In the genomic region with DNA sequence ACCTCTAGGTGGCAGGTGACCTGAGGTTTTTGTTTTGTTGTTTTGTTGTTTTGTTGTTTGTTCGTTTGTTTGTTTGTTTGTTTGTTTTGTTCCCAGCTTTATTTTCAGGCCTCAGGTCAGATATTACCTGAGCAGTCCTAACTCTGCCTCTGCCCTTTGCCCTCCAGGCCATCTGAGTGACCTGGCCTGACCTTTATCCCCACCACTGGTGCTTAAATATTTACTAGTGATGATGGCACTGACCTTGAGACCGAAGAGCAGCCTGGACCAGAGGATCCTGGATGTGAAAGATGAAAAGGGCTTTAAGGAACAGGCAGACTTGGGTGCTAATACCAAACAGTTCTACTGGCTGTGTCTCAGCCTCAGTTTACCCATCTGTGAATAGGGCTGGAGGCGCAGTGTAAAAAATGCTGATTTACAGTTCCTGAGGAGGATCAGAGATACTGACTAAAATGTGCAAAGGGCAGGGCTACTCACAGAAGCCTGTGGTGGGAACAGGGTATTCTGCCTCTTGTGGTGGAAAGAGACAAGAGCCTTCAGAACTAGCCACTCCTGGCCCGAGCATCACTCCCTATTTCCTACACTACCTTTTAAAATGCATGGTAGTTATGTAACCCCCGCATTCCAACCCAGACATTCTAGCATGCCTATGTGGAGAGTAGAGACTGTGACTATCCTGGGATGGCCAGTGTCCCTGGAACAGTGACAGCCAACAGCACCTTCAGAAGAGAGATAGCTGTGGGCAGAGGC, we compare ENCODE assay signal across 20 mouse cellular contexts. TPM values are rescaled to one million over a fixed set of nuclear protein-coding genes. Genes with fewer than 3 reads are reported as not detected.
DNase-seq lines count a peak whose midpoint lies in the region; ATAC-seq and TF ChIP-seq lines count a peak whose summit lies in the region.
"Had no signal": no experiment of that assay in that cellular context is flagged by ENCODE, and none has a peak within 500 bp of the region (broad histone marks: within the 10 kb centered on the region; RNA-seq: fewer than 3 reads in every experiment).

No protein-coding gene starts in this region.

- no peak for TF ChIP-seq CTCF in kidney, adult 2 months (conservative IDR thresholded peaks at IDR 0.05; ENCODE audit: insufficient read depth, insufficient read length, low read depth, low read length)
- TF ChIP-seq CTCF in midbrain, postnatal 0 days (IDR thresholded peaks at IDR 0.05), result peak; percentile 30

- TF ChIP-seq POLR2A in kidney, adult 2 months (IDR thresholded peaks at IDR 0.05; ENCODE audit: low read depth, low read length), result no peak

- peak overlapping the region; percentile 33 for H3K27ac ChIP-seq in kidney, adult 2 months (ENCODE audit: insufficient read depth, low read depth, low read length)
- H3K27ac ChIP-seq in kidney, embryonic 14.5 days (ENCODE audit: low read depth, low read length), result no peak overlapping the region
- no peak overlapping the region for H3K27ac ChIP-seq in midbrain, postnatal 0 days (ENCODE audit: low read depth, low read length)
- H3K27ac ChIP-seq in midbrain, embryonic 13.5 days, result no peak overlapping the region
- H3K27ac ChIP-seq: forebrain, embryonic 10.5 days; heart, embryonic 10.5 days; hindbrain, embryonic 12.5 days; liver, embryonic 13.5 days had no signal

- peak; percentile 45 for DNase-seq in cerebellum, adult 8-10 months
- DNase-seq in cerebellum, postnatal 14 days, result no peak
- DNase-seq in kidney, adult 2 months, result peak; percentile 91
- no peak for DNase-seq in midbrain, postnatal 0 days (ENCODE audit: low spot score)
- peak; percentile 62 for DNase-seq in yolk sac, embryonic 10.5 days (ENCODE audit: low spot score)
- no peak for DNase-seq in lung, postnatal 36 days
- DNase-seq: adrenal gland, postnatal 36 days; B cell, adult 2 months; heart, postnatal 10 days; left cerebral cortex, postnatal 4 days; liver, embryonic 13.5 days; lung, postnatal 10 days; thymus, adult 18-20 months had no signal

- no peaks in the 10 kb centered on the region for H3K36me3 ChIP-seq in kidney, adult 2 months (ENCODE audit: control insufficient read depth, insufficient read depth, low read length)
- no peaks in the 10 kb centered on the region for H3K36me3 ChIP-seq in kidney, embryonic 14.5 days (ENCODE audit: control insufficient read depth, insufficient read depth, low read length)
- H3K36me3 ChIP-seq in midbrain, postnatal 0 days (ENCODE audit: insufficient read depth, low read length), result no peaks in the 10 kb centered on the region
- no peaks in the 10 kb centered on the region for H3K36me3 ChIP-seq in midbrain, embryonic 13.5 days
- H3K36me3 ChIP-seq: forebrain, embryonic 10.5 days; heart, embryonic 10.5 days; hindbrain, embryonic 12.5 days; liver, embryonic 13.5 days had no signal

- no peaks in the 10 kb centered on the region; the same call in 1 of the 2 replicates for H3K9me3 ChIP-seq in kidney, embryonic 14.5 days (ENCODE audit: control insufficient read depth, low read length)
- H3K9me3 ChIP-seq in midbrain, postnatal 0 days (ENCODE audit: low read length), result no peaks in the 10 kb centered on the region
- H3K9me3 ChIP-seq in midbrain, embryonic 13.5 days, result no peaks in the 10 kb centered on the region
- H3K9me3 ChIP-seq: forebrain, embryonic 10.5 days; heart, embryonic 10.5 days; hindbrain, embryonic 12.5 days; liver, embryonic 13.5 days had no signal

- no peaks in the 10 kb centered on the region for H3K27me3 ChIP-seq in kidney, adult 2 months (replicated peaks; ENCODE audit: control insufficient read depth, insufficient read depth, low read length)
- H3K27me3 ChIP-seq in kidney, embryonic 14.5 days (ENCODE audit: control insufficient read depth, insufficient read depth, low read length), result 0 out of 2 replicates have a peak, but pooled peaks cover 4% of the 10 kb centered on the region
- no peaks in the 10 kb centered on the region for H3K27me3 ChIP-seq in midbrain, postnatal 0 days (ENCODE audit: insufficient read depth, low read length)
- H3K27me3 ChIP-seq in midbrain, embryonic 13.5 days, result no peaks in the 10 kb centered on the region
- H3K27me3 ChIP-seq: Patski had no signal

- H3K4me3 ChIP-seq in kidney, adult 2 months (ENCODE audit: insufficient read depth, low read depth, low read length), result no peak overlapping the region
- H3K4me3 ChIP-seq in kidney, embryonic 14.5 days (ENCODE audit: low read length), result no peak overlapping the region
- H3K4me3 ChIP-seq in midbrain, postnatal 0 days (ENCODE audit: low read depth, low read length), result no peak overlapping the region
- H3K4me3 ChIP-seq in midbrain, embryonic 13.5 days (replicated peaks), result no peak overlapping the region
- H3K4me3 ChIP-seq: forebrain, embryonic 10.5 days; heart, embryonic 10.5 days; hindbrain, embryonic 12.5 days; liver, embryonic 13.5 days had no signal

- H3K4me2 ChIP-seq in kidney, embryonic 14.5 days (replicated peaks; ENCODE audit: low read depth, low read length), result no peak overlapping the region
- no peak overlapping the region for H3K4me2 ChIP-seq in midbrain, postnatal 0 days (ENCODE audit: low read depth, low read length, poor library complexity, severe bottlenecking)
- no peak overlapping the region for H3K4me2 ChIP-seq in midbrain, embryonic 13.5 days (replicated peaks)
- H3K4me2 ChIP-seq: hindbrain, embryonic 12.5 days; liver, embryonic 13.5 days had no signal

- peaks cover 25% of the 10 kb centered on the region for H3K4me1 ChIP-seq in kidney, adult 2 months (ENCODE audit: control insufficient read depth, insufficient read depth, low read length)
- H3K4me1 ChIP-seq in kidney, embryonic 14.5 days (ENCODE audit: control insufficient read depth, insufficient read depth, low read length), result no peaks in the 10 kb centered on the region
- H3K4me1 ChIP-seq in midbrain, postnatal 0 days (ENCODE audit: insufficient read depth, low read length), result 0 out of 2 replicates have a peak, but pooled peaks cover 2% of the 10 kb centered on the region
- no peaks in the 10 kb centered on the region for H3K4me1 ChIP-seq in midbrain, embryonic 13.5 days (replicated peaks)
- H3K4me1 ChIP-seq: hindbrain, embryonic 12.5 days had no signal

- no peak overlapping the region for H3K9ac ChIP-seq in kidney, embryonic 14.5 days (ENCODE audit: low read depth, low read length)
- no peak overlapping the region for H3K9ac ChIP-seq in midbrain, postnatal 0 days (replicated peaks; ENCODE audit: low read length, poor library complexity, severe bottlenecking)
- H3K9ac ChIP-seq in midbrain, embryonic 13.5 days (replicated peaks), result no peak overlapping the region
- H3K9ac ChIP-seq: hindbrain, embryonic 12.5 days; liver, embryonic 13.5 days had no signal

- ATAC-seq in kidney, embryonic 14.5 days (ENCODE audit: low FRiP score, low TSS enrichment), result no peak
- no peak for ATAC-seq in midbrain, postnatal 0 days (ENCODE audit: low FRiP score)
- ATAC-seq in midbrain, embryonic 13.5 days, result no peak
- ATAC-seq: intestine, embryonic 16.5 days; Patski had no signal

- WGBS in kidney, adult 2 months, result 73% methylated on average over 5 of the region's 5 CpGs
- 78% methylated on average over 5 of the region's 5 CpGs for WGBS in kidney, embryonic 14.5 days
- WGBS in midbrain, postnatal 0 days, result 88% methylated on average over 5 of the region's 5 CpGs
- WGBS in midbrain, embryonic 13.5 days, result 86% methylated on average over 5 of the region's 5 CpGs

RNA-seq across cellular contexts. Expression of a gene that starts 11.2 kb away (rescaled TPM):
- 58.7 and 74.3 TPM in 2 replicates for polyA plus RNA-seq in kidney, adult 2 months (2012; rRNA removed)
- polyA plus RNA-seq in kidney, embryonic 14.5 days (2014; fragmentation: Nextera tagmentation; extraction: Ambion mirVana), result 0.57 and 0.73 TPM in 2 replicates
- 69.2 and 97.8 TPM in 2 replicates for total RNA-seq in midbrain, postnatal 0 days (2014; rRNA removed)
- 38.9 and 41.3 TPM in 2 replicates for polyA plus RNA-seq in midbrain, postnatal 0 days (2015; fragmentation: Nextera tagmentation; extraction: Ambion mirVana)
- polyA plus RNA-seq in midbrain, embryonic 13.5 days (2015; fragmentation: Nextera tagmentation; extraction: Ambion mirVana), result 10.8 and 12.8 TPM in 2 replicates

RNA-seq across cellular contexts. Expression of a gene that starts 17.2 kb away (rescaled TPM):
- polyA plus RNA-seq in kidney, adult 2 months (2012; rRNA removed), result 9.8 and 24.9 TPM in 2 replicates
- 1,829 and 1,880 TPM in 2 replicates for polyA plus RNA-seq in kidney, embryonic 14.5 days (2014; fragmentation: Nextera tagmentation; extraction: Ambion mirVana)
- total RNA-seq in midbrain, postnatal 0 days (2014; rRNA removed), result 1,269 and 1,609 TPM in 2 replicates
- polyA plus RNA-seq in midbrain, postnatal 0 days (2015; fragmentation: Nextera tagmentation; extraction: Ambion mirVana), result 6,261 and 6,359 TPM in 2 replicates
- 7,568 and 8,132 TPM in 2 replicates for polyA plus RNA-seq in midbrain, embryonic 13.5 days (2015; fragmentation: Nextera tagmentation; extraction: Ambion mirVana)

RNA-seq across cellular contexts. Expression of a gene that starts 25.5 kb away (rescaled TPM):
- polyA plus RNA-seq in kidney, adult 2 months (2012; rRNA removed), result 0.07 and 0.09 TPM in 2 replicates
- polyA plus RNA-seq in kidney, embryonic 14.5 days (2014; fragmentation: Nextera tagmentation; extraction: Ambion mirVana), result 5.9 and 20.7 TPM in 2 replicates
- total RNA-seq in midbrain, postnatal 0 days (2014; rRNA removed), result 1.5 and 2.0 TPM in 2 replicates
- 0.91 and 1.3 TPM in 2 replicates for polyA plus RNA-seq in midbrain, postnatal 0 days (2015; fragmentation: Nextera tagmentation; extraction: Ambion mirVana)
- 3.9 and 4.4 TPM in 2 replicates for polyA plus RNA-seq in midbrain, embryonic 13.5 days (2015; fragmentation: Nextera tagmentation; extraction: Ambion mirVana)

RNA-seq across cellular contexts. Expression of a gene that starts 49.9 kb away (rescaled TPM):
- polyA plus RNA-seq in kidney, adult 2 months (2012; rRNA removed), result 133 and 149 TPM in 2 replicates
- polyA plus RNA-seq in kidney, embryonic 14.5 days (2014; fragmentation: Nextera tagmentation; extraction: Ambion mirVana), result 114 and 130 TPM in 2 replicates
- 135 and 167 TPM in 2 replicates for total RNA-seq in midbrain, postnatal 0 days (2014; rRNA removed)
- polyA plus RNA-seq in midbrain, postnatal 0 days (2015; fragmentation: Nextera tagmentation; extraction: Ambion mirVana), result 191 and 196 TPM in 2 replicates
- polyA plus RNA-seq in midbrain, embryonic 13.5 days (2015; fragmentation: Nextera tagmentation; extraction: Ambion mirVana), result 149 and 155 TPM in 2 replicates

Comparison
In these comparisons a context has a peak if more than half of its experiments do, and no peak if none do; other contexts are left out.
1. DNase-seq: peak in cerebellum, adult 8-10 months (single experiment), kidney, adult 2 months (single experiment) and yolk sac, embryonic 10.5 days (single experiment); none in cerebellum, postnatal 14 days (0 of 2), midbrain, postnatal 0 days (single experiment) and lung, postnatal 36 days (single experiment).
2. RNA of a gene that starts 17.2 kb away (polyA plus RNA-seq): 7,568 to 8,132 TPM in midbrain, embryonic 13.5 days, 6,261 to 6,359 TPM in midbrain, postnatal 0 days and 1,829 to 1,880 TPM in kidney, embryonic 14.5 days; 9.8 to 24.9 TPM in kidney, adult 2 months; every median in the first group is over 10 times any median in the second.